Mouse (Mus musculus) small intestine, adult 2 months (tissue): ENCODE data around the gene Rnf215.

Experiments used
- CTCF ChIP-seq: fragments of 200-500 bp; IDR thresholded peaks from 2 replicates; pipeline ENCODE4 v1.5.1; 2012; ENCODE audit warnings: low read depth, mild to moderate bottlenecking, control low read depth, inconsistent platforms, low read length, moderate library complexity, mixed read lengths; ENCODE audit not compliant: insufficient replicate concordance, insufficient read length; ENCODE audit errors: extremely low read depth
- POLR2A ChIP-seq: fragments of 200-500 bp; IDR thresholded peaks from 2 replicates; pipeline ENCODE4 v1.6.1; 2012; ENCODE audit warnings: low read depth, mild to moderate bottlenecking, control low read depth, inconsistent platforms, low read length, moderate library complexity

- no peak for TF ChIP-seq CTCF
- TF ChIP-seq POLR2A = no peak
Measured at GRCm38 (mm10) chr11:4143281-4144062, 8.5 kb downstream of the Rnf215 start.
